Mouse (Mus musculus) c-Kit-positive CD71-positive TER-119-positive erythroid progenitor cells, embryonic 14.5 days (primary cell): Measurements from ENCODE around the gene Clspn.

ENCODE experiments used
- DNase-seq: peaks from one replicate; pipeline ENCODE4 v3.0.0-alpha.2; 2013; ENCODE audit warnings: low spot score

Gene Clspn

GRCm38 (mm10) chr4:126563798-126564197, 7.1 kb downstream of the Clspn start:
- DNase-seq = no peak

DNA sequence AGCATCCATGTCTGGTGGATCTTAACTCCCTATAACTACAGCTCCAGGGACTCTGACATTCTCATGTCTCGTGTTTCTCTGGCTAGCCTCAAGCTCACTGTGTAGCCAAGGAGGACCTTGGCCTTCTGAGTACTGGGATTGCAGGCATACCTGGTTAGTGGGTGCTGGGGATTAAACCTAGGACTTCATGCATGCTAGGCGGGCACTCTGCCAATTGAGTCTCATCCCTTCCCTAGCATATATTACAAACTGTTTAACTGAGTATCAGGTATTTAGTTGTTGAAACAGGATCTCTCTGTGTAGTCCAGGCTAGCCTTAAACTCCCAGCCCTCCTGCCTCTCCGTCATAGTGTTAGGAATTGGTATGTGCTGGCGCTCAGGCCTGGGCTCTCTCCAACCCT, 10.5 kb downstream of the Clspn start:
- DNase-seq = no peak

- DNase-seq = no peak
Measured at GRCm38 (mm10) chr4:126569783-126570182, 13.0 kb downstream of the Clspn start.

GRCm38 (mm10) chr4:126576281-126576680, 19.5 kb downstream of the Clspn start:
- no peak for DNase-seq

- DNase-seq = no peak
Measured at GRCm38 (mm10) chr4:126577920-126578319, 21.2 kb downstream of the Clspn start.

DNA sequence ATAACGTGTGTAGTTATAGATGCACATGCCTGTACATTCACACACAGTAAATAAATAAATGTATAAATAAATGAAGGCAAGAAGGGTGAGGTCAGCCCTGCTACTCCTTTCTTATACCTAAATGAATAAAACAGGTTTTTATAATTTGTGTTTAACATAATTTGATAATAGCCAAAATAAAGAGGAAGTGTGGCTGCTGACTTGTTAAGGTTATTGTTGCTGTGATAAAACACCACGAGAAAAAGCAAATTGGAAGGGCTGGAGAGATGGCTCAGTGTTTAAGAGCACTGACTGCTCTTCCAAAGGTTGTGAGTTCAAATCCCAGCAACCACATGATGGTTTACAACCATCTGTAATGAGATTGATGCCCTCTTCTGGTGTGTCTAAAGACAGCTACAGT, 22.3 kb downstream of the Clspn start:
- no peak for DNase-seq

DNA sequence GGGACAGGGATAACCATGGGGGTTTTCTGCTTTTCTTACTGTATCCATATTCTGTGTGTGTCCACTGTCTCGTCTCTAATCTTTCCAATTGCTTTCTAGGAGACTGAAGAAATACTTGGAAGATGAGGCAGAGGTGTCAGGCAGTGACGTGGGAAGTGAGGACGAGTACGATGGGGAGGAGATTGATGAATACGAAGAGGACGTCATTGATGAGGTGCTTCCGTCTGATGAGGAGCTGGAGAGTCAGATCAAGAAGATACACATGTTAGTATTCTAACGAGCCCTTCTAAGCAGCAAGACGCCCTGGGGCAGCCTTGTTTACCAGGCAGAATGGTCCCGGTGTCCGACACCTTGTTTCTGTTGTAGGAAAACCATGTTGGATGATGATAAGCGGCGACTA, 29.0 kb downstream of the Clspn start:
- DNase-seq = no peak

GRCm38 (mm10) chr4:126592039-126592438, 35.3 kb downstream of the Clspn start:
- DNase-seq = no peak

DNA sequence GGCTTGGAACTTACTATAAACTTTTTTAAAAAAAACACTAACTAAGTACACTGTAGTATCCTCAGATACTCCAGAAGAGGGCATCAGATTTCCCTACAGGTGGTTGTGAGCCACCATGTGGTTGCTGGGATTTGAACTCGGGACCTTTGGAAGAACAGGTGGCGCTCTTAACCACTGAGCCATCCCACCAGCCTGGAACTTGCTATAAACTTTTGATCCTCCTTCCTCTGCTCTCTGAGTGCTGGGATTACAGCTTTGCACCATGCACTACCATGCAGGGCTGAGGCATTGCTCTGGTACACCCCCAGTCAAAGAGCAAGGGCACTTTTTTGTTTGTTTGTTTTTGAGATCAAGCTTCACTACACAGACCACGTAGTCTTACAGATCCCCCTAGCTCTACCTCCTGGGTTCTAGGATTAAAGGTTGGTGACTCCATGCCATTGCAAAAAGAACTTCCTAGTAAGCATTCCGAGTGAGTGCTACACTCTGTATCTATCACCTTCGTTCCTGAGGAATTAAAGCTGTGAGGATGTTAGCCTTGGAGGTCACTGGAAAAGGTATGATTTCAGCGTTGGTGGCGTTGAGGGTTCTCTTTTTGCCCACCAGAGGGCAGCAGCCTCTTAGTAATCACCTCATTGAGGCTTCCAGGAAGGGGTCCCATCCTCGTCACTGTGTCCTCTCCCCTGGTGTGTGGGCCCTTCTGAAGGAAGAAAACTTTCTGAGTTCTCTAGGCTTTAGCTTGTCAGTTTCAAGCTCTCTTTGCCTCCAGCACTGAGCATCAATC, 43.4 kb downstream of the Clspn start:
- peak; percentile 37 for DNase-seq

DNA sequence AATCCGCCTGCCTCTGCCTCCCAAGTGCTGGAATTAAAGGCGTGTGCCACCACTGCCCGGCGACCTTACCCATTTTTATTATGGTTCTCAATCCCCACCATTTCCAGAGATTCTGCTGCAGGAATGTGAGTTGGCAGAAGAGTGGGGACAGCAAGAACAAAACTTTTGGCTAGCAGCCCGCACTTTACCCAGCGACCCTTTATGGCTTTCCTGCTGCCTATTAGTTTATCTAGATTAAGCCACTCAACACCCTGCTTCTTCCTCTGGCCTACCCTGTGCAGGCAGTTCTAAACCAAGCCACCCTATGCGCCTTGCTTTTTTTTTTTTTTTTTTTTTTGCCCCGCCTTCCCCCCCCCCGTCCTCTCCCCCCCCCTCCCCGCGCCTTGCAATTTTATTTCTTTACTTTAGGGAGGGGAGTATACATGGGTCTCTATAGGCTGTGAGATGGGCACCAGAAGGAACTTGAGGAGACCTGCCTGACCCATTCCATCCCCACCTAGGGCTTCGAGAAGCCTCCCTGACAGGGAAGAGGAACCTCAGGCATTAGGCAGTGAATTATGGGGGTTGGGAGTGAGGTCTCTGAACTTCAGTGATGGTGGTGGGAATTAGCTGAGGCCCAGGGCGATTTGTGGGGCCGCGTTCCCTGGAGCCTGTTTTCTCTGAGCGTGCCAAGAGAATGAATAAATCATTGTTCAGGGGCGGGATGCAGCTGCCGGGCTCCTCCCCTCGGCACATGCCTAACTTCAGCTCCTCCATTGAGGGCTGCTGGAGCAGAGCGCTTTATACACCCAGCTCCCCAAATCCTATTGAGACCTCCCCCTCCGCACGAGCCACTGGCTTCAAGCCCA, 45.1 kb downstream of the Clspn start:
- no peak for DNase-seq

DNA sequence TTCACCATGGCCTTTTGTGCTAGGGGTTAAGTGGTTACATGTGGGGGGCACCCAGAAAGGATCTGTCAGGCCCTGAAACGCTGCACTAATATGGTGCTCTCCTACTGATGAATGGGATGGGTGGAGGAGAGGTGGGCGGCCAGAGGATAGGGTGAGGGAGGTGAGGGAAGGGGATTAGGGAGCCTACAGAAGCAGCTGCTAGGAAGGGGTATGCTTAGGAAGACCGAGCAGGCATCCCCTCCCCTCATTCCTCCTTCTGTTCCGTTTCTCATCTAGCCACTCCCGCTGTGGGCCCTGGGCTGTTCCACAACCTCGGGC, 45.7 kb downstream of the Clspn start:
- DNase-seq = no peak

DNA sequence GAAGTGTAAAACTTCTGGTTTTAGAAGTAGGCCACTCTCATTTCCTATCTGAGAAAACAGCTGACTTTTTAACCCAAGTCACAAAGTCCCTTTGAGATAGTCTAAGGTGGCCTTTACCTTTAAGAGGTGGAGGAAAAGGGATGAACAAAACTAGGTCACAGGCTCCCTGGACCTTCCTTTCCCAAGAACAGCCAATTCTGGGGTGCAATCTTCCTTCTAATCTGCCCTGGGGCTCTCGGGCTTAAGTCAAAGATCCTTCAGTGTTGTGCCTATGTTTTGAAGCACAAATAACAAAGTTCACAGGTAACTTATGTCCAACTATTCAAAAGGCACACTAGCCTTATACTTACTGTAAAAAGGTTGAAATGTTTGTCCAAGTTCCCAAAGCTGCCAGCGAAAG, 47.4 kb downstream of the Clspn start:
- DNase-seq = no peak

- DNase-seq = no peak
Measured at GRCm38 (mm10) chr4:126605751-126606150, 49.0 kb downstream of the Clspn start.

GRCm38 (mm10) chr4:126609606-126610181, 53.0 kb downstream of the Clspn start, which contains the start of gene 5730409E04Rik:
Gene 5730409E04Rik (plus strand): TSS chr4:126609818.
- no peak for DNase-seq

DNA sequence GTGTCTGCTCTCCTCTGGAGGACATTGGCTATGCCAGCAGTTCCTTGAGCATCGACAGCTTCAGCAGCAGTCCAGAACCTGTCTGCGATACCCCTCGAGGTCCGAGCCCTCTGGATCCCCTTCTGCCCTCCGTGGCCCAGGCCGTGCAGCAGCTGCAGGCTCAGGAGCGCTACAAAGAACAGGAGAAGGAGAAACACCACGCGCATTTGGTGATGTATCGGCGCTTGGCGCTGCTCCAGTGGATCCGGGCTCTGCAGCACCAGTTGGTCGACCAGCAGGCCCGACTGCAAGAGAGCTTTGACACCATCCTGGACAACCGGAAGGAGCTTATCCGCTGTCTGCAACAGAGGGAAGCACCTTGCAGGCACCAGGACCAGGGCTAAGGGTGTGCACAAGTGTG, 55.3 kb downstream of the Clspn start:
- no peak for DNase-seq

- DNase-seq = no peak
Measured at GRCm38 (mm10) chr4:126616312-126616711, 59.6 kb downstream of the Clspn start.

GRCm38 (mm10) chr4:126619691-126620330, 63.1 kb downstream of the Clspn start:
- no peak for DNase-seq

DNA sequence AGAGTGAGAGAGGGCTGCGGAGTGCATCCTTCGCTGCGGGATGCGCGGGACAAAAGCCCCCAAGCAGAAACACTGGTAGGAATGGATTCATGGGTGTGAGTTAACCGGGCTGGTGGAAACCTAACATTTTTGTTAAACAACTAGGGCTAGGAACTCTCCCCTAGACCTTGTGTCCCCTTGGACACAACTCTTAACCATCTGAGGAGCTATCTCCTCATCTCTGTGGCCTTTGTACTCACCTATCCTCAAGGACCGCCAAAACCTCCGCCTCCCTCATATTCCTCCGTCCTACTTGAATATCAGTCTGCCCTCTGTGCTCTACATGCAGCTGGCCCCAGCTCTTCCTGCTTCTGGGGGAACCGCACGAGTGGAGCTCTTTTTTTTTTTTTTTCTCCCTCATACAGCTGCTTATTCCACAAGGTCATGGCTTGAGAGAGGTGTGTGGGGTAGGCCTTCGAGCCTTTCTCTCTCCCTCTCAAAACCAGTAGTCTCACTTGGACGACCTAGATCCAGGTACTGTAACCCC, 63.7 kb downstream of the Clspn start:
- DNase-seq = no peak

GRCm38 (mm10) chr4:126627021-126627681, 70.4 kb downstream of the Clspn start:
- DNase-seq = no peak

- no peak for DNase-seq
Measured at GRCm38 (mm10) chr4:126631922-126632321, 75.2 kb downstream of the Clspn start.

DNA sequence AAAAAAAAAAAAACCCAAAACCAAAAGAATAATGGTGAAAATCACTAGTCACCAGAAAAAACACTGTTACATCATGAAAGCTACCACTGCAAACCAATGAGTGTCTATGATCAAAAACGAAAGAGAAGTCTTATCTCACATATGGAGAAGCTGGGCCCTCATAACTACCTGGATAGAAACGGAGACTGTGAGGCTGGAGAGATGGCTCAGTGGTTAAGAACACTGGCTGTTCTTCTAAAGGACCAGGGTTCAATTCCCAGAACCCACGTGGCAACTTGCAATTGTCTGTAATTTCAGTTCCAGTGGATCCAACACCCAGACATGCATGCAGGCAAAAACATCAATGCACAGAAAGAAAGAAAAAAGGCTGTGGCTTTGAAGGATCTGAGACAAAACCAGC, 75.9 kb downstream of the Clspn start:
- no peak for DNase-seq

DNA sequence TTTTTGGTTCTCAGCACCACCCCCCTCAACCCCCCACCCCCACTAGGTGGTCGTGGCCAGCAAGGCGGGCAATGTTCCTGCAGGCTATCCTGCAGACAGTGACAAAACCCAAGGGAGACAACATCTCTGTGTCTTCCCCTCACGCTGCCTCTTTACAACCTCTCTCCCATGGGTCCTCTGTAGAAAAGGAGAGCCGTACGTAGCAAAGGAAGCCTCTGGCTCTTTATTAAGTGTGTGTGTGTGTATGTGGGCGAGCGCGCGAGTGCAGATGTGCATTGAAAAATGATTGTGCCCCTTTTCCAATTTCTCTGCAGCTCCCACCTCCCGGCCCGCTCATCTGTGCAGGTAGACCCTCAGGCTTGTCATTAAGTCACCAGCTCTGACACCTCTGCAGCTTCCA, 79.6 kb downstream of the Clspn start:
- no peak for DNase-seq
